Mouse (Mus musculus) forebrain, embryonic 10.5 days (tissue): Measurements from ENCODE around the gene Rgs9bp. TPM values are rescaled to one million over a fixed set of nuclear protein-coding genes. Genes with fewer than 3 reads are reported as not detected.
"Not testable (repeated sequence)": the region's sequence is repeated elsewhere in the genome, so short reads cannot be mapped to it uniquely, and the experiment has no call there.

Source experiments
- DNase-seq: peaks from one replicate; pipeline ENCODE4 v3.0.0-alpha.2; 2017; ENCODE audit warnings: low spot score; ENCODE audit errors: extremely low spot score
- H3K27ac ChIP-seq: fragments of 300-500 bp; sonication (generic); 2 replicates; pipeline ENCODE4 v1.5.1; 2016; ENCODE audit warnings: mild to moderate bottlenecking
- H3K27me3 ChIP-seq: fragments of 300-500 bp; sonication (generic); 2 replicates; pipeline ENCODE4 v1.6.1; 2016; ENCODE audit warnings: mild to moderate bottlenecking; ENCODE audit not compliant: poor library complexity, severe bottlenecking
- H3K36me3 ChIP-seq: fragments of 300-500 bp; sonication (generic); replicated peaks from 2 replicates; pipeline ENCODE4 v1.6.1; 2016; ENCODE audit warnings: mild to moderate bottlenecking, moderate library complexity
- H3K4me1 ChIP-seq: fragments of 300-500 bp; sonication (generic); 2 replicates; pipeline ENCODE4 v1.6.1; 2016
- H3K4me3 ChIP-seq: fragments of 300-500 bp; sonication (generic); 2 replicates; pipeline ENCODE4 v1.5.1; 2016; ENCODE audit warnings: mild to moderate bottlenecking, moderate library complexity
- H3K9me3 ChIP-seq: fragments of 300-500 bp; sonication (generic); 2 replicates; pipeline ENCODE4 v1.6.1; 2016; ENCODE audit warnings: mild to moderate bottlenecking, moderate library complexity
- WGBS: fragments of 180-500 bp; shearing (Covaris S2); methylation state at CpG from one replicate; pipeline ENCODE4 v1.1.7; 2016; 5-methylcytosine and 5-hydroxymethylcytosine counted together
- polyA plus RNA-seq: library from polyadenylated mRNA; unstranded; fragments of >200 nt; fragmentation: Nextera tagmentation; extraction: Ambion mirVana; gene quantifications from 2 replicates; pipeline ENCODE4 v1.2.1, GENCODE M21; 2016

Rgs9bp gene
- polyA plus RNA-seq, 1 experiment from 2014 or later, result 0.09 TPM

DNA sequence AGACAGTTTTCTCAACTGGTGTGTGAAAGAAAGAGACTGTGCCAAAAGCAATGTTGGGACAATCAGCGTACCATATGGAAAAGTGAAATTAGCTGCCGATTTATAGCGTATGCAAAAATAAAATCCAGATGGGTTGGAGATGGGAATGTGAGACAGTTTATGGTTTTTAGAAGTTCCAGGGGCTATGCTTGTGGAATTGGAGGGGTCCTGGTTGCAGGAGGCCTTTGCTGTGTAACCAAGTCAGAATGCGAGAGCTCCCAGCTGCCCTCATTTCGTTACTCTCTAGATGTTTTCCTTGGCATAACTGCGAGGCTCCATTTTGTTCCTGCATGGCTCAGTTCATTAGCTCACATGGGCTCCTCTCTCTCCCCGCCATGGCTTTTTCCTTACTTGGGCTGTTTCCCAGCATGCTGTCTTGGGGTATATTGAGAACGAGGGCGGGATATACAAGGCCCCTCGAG is 5.4 kb upstream of the Rgs9bp start:
- H3K4me1 ChIP-seq, result peaks cover 18% of the 10 kb centered on the region
- H3K27me3 ChIP-seq, result no peaks in the 10 kb centered on the region
- peaks cover 42% of the 10 kb centered on the region for H3K36me3 ChIP-seq
- no peak overlapping the region for H3K27ac ChIP-seq
- H3K4me3 ChIP-seq, result no peak overlapping the region
- whole genome bisulfite sequencing, result 94% methylated on average over 10 of the region's 10 CpGs
- no peak for DNase-seq
- H3K9me3 ChIP-seq, result no peaks in the 10 kb centered on the region

DNA sequence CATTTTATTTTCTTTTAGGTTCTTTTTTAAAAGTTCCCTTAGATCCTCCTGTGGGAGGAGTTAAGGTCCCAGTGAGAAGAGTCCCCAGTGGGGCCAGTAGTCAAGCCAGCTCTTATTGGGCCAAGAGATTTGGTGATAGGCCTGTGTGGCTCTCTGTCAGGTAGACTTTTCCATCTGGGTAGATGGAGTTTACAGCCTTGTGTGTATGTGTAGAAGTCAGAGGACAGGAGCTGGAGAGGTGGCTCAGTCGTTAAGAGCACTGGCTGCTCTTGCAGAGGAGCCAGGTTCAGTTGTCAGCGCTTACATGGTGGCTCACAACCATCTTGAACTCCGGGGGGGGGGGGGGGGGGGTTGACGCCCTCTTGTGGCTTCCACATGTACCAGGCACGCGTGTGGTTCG is 4.1 kb upstream of the Rgs9bp start:
- H3K36me3 ChIP-seq, result peaks cover 32% of the 10 kb centered on the region

DNA sequence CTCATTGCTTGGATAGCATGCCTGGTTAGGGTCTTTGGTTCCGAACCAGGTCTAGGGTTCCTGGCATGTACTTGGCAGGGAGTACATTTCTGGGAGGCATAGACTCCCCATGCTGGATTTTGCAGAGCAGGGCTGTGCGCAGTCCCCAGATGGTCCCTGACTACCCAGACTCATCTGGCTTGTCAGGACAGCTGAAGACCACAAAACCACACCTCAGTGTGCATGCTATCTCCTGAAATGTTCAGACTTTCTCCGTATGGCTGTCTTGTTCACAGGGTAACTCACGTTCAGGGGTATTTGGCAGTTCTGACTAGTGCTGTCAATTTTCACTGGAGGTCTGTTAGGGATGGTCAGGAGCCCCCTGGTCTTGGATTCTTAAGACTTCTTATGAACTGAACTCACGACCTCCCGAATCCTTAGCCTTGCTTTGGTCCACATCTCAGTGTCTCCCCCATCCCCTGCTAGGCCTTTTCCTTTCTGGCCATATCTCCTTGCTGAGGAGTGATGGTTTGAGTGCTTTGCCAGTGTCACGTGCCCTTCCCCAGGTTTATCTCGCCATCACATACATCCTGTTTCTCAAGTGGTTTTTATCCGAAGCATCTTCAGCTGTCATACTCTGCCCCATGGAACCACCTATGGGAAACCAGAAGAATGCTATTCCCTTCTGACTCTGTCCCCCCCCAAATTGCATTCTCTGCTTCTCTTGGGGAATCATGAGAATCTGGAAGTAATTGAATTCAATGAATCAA is 3.5 kb upstream of the Rgs9bp start:
- H3K9me3 ChIP-seq, result no peaks in the 10 kb centered on the region
- DNase-seq, result no peak
- H3K4me3 ChIP-seq, result no peak overlapping the region
- peaks cover 15% of the 10 kb centered on the region for H3K27me3 ChIP-seq
- H3K4me1 ChIP-seq, result peaks cover 36% of the 10 kb centered on the region
- WGBS, result 92% methylated on average over 9 of the region's 9 CpGs
- H3K36me3 ChIP-seq, result peaks cover 26% of the 10 kb centered on the region
- H3K27ac ChIP-seq, result no peak overlapping the region

More for the DNA sequence above, 4.1 kb upstream of the Rgs9bp start:
- DNase-seq, result no peak
- no peaks in the 10 kb centered on the region for H3K9me3 ChIP-seq
- H3K4me1 ChIP-seq, result peaks cover 29% of the 10 kb centered on the region
- H3K27me3 ChIP-seq, result peaks cover 9% of the 10 kb centered on the region
- H3K4me3 ChIP-seq, result no peak overlapping the region
- WGBS, result 89% methylated on average over 7 of the region's 7 CpGs
- no peak overlapping the region for H3K27ac ChIP-seq

DNA sequence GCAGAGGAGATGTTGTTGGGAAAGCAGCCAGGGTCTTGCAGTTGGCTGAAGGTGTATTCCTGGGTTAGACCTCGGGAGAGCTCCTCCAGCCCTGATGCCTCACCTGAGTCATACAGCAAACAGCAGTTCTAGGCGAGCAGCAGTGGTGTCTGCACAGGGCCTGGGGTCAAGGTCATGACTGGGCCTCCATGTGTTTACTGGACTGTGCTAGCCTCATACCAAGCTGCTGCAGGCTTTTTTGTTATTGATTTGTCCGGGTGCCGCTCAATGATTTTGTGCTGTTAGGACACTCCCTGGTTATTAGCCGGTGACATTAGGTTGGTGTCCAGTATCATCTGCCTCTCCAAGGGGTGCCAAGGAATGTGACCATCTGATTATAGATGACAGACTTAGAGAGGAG is 2.3 kb upstream of the Rgs9bp start:
- no peak for DNase-seq
- Histone ChIP-seq H3K4me3 (no peak overlapping the region; the same call in 1 of the 2 replicates), H3K36me3 (peaks cover 15% of the 10 kb centered on the region), H3K27me3 (peaks cover 27% of the 10 kb centered on the region), H3K27ac (no peak overlapping the region), H3K4me1 (peaks cover 43% of the 10 kb centered on the region), H3K9me3 (no peaks in the 10 kb centered on the region)
- WGBS, result 80% methylated on average over 5 of the region's 5 CpGs

DNA sequence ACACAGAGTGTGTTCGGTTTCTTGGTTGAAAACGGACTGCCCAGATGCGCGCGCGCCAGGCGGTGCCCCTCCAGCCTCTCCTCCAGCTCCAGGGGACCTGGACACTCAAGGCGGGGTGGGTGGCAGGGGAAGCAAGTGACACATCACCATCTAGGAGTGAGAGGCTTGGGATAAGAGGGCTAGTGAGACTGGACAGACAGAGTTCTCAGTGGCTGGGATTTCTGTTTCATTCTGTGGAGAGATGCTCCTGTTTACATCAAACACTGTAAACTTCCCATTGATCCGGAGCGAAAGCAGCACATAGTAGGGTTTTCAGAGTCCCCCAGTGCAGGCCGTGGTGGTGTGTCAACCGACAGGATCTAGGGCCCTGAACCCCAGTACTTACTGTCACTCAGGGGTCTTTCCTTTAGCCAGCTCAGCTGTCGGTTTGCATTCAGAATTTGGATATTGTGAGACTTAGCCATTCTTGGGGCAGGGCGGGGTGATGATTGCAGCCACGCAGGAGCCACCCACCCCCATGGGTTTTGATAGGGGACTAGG is 1.6 kb upstream of the Rgs9bp start:
- peaks cover 7% of the 10 kb centered on the region for H3K36me3 ChIP-seq
- peaks cover 33% of the 10 kb centered on the region for H3K27me3 ChIP-seq
- peak overlapping the region; percentile 83 for H3K4me3 ChIP-seq
- peak overlapping the region; percentile 85 for H3K27ac ChIP-seq
- 23% methylated on average over 15 of the region's 15 CpGs for WGBS
- H3K4me1 ChIP-seq, result peaks cover 43% of the 10 kb centered on the region
- H3K9me3 ChIP-seq, result no peaks in the 10 kb centered on the region
- DNase-seq, result peak; percentile 27

DNA sequence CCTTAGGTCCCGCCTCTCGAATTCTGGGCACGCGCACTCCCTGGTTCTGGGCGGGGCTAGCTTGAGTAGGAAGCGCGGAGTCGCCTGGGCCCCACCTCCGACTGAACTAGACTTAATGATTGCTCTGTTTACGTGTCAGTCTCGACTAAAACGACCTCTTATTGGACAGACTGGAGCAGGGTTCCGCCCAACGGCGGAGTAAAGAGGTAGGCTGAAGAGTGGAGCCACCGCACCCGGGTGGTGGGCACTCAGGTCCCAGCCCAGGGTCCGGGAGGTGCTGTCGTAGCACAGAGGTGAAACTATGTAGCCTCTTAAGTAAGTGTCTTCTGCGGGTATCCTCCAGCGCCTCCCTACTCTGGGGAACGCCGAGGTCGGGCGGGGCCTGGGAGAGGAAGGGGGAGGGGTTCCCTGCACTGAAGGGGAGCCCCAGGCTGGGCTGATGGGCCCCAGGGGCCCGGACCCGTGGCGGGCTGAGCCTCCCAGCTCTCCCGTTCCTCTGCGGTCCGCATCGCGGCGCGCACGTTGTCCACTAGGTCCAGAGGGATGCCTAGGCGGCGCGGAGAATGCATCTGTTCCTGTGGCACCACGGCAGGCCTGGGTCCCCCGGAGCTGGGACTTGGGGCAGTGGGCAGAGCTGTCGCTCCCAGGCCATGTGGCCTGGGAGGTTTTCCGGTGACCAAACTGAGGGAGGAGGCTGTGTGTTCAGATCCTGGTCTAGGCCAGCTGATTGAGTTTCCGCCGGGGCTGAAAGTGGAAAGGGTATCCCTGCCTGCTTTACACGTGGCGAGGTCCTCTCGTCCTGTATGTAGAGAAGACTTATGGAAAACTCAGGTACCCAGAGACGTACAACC is 898 bp upstream of the Rgs9bp start, which contains the start of gene Ankrd27:
Gene Ankrd27 (plus strand): TSS at position 190 of the 851 bp plus-strand sequence.
- H3K27ac ChIP-seq, result peak within 1 kb of the TSS; percentile 85

DNA sequence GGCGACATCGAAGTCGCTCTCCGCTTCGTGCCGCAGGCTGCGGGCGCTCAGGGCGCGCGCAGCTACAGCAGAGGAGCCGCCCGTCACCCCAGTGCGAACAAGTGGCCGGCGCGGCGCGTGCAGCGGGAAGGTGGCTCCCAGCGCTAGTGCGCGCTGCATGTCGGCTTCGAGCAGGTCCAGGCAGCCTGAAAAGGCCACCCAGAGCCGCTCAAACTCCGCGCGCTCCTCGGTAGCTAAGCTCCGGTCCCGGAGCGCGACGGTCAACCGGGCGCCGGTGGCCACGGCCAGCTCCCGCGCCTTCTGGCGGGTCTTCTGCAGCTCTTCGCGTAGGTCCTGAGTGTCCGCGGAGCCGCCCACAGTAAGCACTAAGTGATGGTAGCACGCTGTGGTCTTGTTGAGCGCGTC is 594 bp downstream of the Rgs9bp start:
- Histone ChIP-seq H3K4me3 (peak overlapping the region; percentile 83), H3K27ac (peak overlapping the region; percentile 85), H3K9me3 (no peaks in the 10 kb centered on the region; the same call in 1 of the 2 replicates), H3K4me1 (peaks cover 43% of the 10 kb centered on the region), H3K27me3 (peaks cover 38% of the 10 kb centered on the region), H3K36me3 (no peaks in the 10 kb centered on the region)
- WGBS, result under 1% methylated on average over 50 of the region's 50 CpGs
- no peak for DNase-seq

More for the DNA sequence above, 898 bp upstream of the Rgs9bp start, which contains the start of gene Ankrd27:
- peaks cover under 1% of the 10 kb centered on the region; the same call in 1 of the 2 replicates for H3K36me3 ChIP-seq
- H3K27me3 ChIP-seq, result peaks cover 33% of the 10 kb centered on the region
- peak within 1 kb of the TSS; percentile 83 for H3K4me3 ChIP-seq
- peak; percentile 95 for DNase-seq
- H3K9me3 ChIP-seq, result no peaks in the 10 kb centered on the region
- under 1% methylated on average over 49 of the region's 49 CpGs for WGBS
- H3K4me1 ChIP-seq, result peaks cover 43% of the 10 kb centered on the region

DNA sequence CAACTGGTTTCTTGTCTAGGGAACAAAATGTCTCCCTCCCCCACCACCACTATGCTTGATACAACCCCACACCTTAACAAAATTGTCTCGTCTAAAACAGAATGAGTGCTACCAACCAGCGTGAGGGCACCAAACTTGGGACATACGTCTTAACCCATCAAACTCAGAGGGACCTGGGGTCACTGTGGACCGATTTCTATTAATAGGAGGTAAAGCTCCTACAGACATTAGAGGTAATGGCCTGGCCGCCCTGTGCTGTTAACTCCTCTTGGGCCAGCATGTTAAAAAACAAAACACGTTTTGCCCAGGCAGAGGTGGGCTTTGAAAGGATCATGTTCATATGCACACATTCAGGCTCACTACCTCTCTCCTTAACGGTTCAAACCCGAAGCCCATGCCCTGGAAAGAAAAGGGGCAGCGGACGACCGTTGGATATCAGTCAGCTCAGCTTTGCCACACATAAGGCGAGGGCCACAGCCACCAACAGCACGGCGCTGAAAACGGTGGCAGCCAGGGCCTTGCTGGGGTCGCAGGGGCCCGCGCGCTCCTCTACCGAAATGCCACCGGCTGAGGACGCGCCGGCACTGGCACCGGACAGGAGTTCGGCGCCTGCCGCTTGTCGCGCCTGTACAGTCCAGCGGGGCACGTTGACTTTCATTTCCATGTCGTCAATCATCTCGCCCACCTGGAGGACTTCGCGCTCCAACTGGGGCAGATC is 1.2 kb downstream of the Rgs9bp start:
- no peaks in the 10 kb centered on the region for H3K36me3 ChIP-seq
- no peaks in the 10 kb centered on the region; the same call in 1 of the 2 replicates for H3K9me3 ChIP-seq
- H3K4me3 ChIP-seq, result peak overlapping the region; percentile 83
- peaks cover 43% of the 10 kb centered on the region for H3K4me1 ChIP-seq
- H3K27ac ChIP-seq, result peak overlapping the region; percentile 85; the same call in 1 of the 2 replicates
- WGBS, result 3% methylated on average over 36 of the region's 36 CpGs
- DNase-seq, result peak; percentile 42
- H3K27me3 ChIP-seq, result peaks cover 38% of the 10 kb centered on the region

DNA sequence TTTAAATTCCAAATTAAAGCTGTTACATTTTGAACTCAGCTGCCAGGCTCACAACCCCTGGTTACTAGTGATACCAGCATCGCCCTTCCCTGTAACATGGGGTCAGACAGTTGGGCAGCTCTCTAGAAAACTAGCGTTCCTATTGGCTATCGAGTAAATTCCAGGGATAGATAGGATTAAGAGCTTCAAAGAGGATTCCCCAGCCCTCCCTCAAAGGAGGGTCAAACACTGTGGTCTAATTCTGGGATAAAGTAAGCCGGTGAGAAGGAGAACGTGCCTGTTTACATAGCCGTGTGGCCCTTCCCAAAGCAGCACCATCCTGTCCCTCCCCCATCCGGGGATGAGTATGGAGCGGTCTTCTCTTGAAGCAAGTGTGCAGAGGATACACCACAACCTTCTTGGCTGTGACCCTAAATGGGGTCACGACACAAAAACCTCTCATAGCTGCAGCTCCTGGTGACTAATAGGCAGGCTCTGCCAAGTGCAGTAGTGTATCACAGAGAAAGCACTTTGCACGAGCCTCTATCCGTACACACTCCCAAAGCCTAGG is 1.8 kb downstream of the Rgs9bp start:
- WGBS, result 4% methylated on average over 11 of the region's 11 CpGs

DNA sequence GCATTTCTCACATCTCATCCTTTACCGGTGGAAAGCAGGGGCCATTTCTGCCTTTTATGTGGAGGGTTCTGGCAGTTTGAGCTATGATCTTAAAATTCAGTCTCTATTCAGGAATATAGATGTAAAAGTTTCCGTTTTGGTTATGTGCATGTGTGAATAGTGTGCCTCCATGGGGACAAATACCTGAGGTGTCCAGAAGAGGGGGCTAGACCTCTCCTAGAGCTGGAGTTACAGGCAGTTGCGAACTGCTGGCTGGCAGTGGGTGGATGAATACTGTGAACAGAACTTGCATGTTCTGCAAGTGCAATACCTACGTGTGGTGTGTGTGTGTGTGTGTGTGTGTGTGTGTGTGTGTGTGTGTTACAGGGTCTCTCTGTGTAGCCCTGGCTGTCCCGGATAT is 2.7 kb downstream of the Rgs9bp start:
- H3K9me3 ChIP-seq, result no peaks in the 10 kb centered on the region; the same call in 1 of the 2 replicates
- H3K36me3 ChIP-seq, result no peaks in the 10 kb centered on the region
- WGBS, result 71% methylated on average over 5 of the region's 5 CpGs
- H3K27ac ChIP-seq, result no peak overlapping the region
- peaks cover 38% of the 10 kb centered on the region for H3K27me3 ChIP-seq
- peaks cover 38% of the 10 kb centered on the region for H3K4me1 ChIP-seq
- DNase-seq, result no peak
- H3K4me3 ChIP-seq, result no peak overlapping the region

More for the DNA sequence above, 1.8 kb downstream of the Rgs9bp start:
- Histone ChIP-seq H3K36me3 (no peaks in the 10 kb centered on the region), H3K27ac (no peak overlapping the region), H3K4me3 (no peak overlapping the region), H3K9me3 (no peaks in the 10 kb centered on the region; the same call in 1 of the 2 replicates), H3K4me1 (peaks cover 43% of the 10 kb centered on the region), H3K27me3 (peaks cover 38% of the 10 kb centered on the region)
- peak; percentile 17 for DNase-seq

DNA sequence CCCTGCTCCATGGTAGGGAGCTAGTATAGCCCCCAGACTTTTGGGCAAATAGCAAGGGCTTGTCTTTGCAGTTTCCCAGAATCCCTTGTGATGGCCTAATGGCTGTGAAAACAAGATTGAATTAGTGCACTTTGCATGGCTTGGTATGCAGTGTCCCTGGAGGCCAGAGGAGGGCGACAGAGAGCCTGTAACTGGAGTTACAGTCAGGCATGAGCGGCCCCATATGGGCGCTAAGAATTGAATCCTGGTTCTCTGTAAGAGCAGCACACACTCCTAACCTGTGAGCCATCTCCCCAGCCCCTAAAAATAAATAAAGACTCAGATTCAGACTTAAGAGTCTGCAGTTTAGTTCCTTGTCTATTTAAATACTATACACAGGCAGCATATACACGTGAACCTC is 5.5 kb downstream of the Rgs9bp start:
- peak; percentile 61 for DNase-seq
- Histone ChIP-seq H3K9me3 (no peaks in the 10 kb centered on the region; the same call in 1 of the 2 replicates), H3K27me3 (peaks cover 33% of the 10 kb centered on the region), H3K4me3 (no peak overlapping the region), H3K36me3 (no peaks in the 10 kb centered on the region), H3K27ac (no peak overlapping the region), H3K4me1 (peaks cover 17% of the 10 kb centered on the region)
- 26% methylated on average over 4 of the region's 4 CpGs for WGBS

DNA sequence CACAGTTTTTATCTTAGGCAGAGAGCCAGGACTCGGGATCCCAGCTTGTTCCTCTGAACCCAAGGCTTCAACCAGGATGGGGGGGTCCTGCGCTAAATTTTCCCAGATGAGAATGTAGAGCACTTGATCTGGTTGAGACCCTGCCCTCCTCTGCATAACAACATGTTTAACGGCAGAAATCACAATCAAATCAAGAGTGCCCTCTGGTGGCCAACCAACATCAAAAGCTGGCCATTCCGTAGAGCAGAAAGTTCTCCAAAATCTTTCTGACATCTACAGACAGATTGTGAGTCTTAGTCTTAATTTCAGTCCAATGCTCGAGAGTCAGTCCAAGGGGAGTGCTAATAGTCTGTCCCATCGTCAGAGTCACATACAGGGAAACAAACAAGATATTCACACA is 14.5 kb downstream of the Rgs9bp start:
- not testable (repeated sequence) for H3K9me3 ChIP-seq, H3K4me3 ChIP-seq, H3K36me3 ChIP-seq, DNase-seq, H3K27ac ChIP-seq, H3K4me1 ChIP-seq
- WGBS, result 18% methylated on average over 6 of the region's 6 CpGs
- H3K27me3 ChIP-seq, result peaks cover 13% of the 10 kb centered on the region
